Mouse (Mus musculus) Patski (cell line): ENCODE results near the gene Dmrtc2. TPM values are rescaled to one million over a fixed set of nuclear protein-coding genes. Genes with fewer than 3 reads are reported as not detected.

ENCODE experiments used
- ATAC-seq: fragments of 100-300 bp; one replicate; pipeline ENCODE4 v1.8.0; 2021
- CTCF ChIA-PET: fragments of 350-600 bp; sonication (Branson Sonifier 250); formaldehyde crosslinking; loops from one replicate; lab custom pipeline; 2022; ENCODE audit warnings: inconsistent platforms; lab: Charles Lee
- POLR2A ChIA-PET: fragments of 350-600 bp; sonication (Branson Sonifier 250); formaldehyde crosslinking; loops from one replicate; lab custom pipeline; 2022; ENCODE audit warnings: antibody characterized with exemption, inconsistent platforms; lab: Charles Lee
- DNase-seq: peaks from one replicate; pipeline ENCODE4 v3.0.0-alpha.2; 2011; ENCODE audit warnings: low read depth, low spot score
- H3K27me3 ChIP-seq: fragments of 371-371 bp; one replicate; pipeline ENCODE4 v1.5.1; 2021
- CTCF ChIP-seq: fragments of 100-300 bp; IDR thresholded peaks from one replicate; pipeline ENCODE4 v1.5.1; 2021
- in situ Hi-C: fragments of 300-500 bp; cut with MboI; formaldehyde crosslinking; loops from 3 replicates; pipeline ENCODE4 v1.11.1; 2018; ENCODE audit warnings: low pct_unique_long_range_greater_than_20kb, mixed read lengths
- polyA plus RNA-seq: library from polyadenylated mRNA; unstranded; gene quantifications from one replicate; pipeline ENCODE4 v1.2.3, GENCODE M21; 2021

The Dmrtc2 gene
- polyA plus RNA-seq, 1 experiment from 2014 or later = not detected

DNA sequence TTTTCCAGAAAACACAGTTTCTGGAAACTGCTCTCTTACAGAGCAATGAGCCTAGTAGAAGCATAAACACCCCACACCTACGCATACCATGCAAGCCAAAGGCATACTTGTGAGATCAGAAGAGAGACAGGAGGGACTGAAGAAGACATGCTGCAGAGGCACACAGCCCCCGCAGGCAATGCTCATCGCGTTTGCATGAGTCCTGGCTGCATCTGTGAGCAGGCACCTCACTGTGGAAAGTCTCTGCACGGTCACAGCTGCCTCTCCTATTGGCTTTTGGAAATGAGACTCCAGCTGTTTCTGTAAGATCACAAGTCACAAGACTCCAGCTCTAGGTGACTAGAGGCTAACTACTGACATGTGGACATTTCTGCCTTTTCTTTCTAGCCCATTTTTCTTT lies 19.7 kb upstream of the Dmrtc2 start:
- no peak for DNase-seq
- ChIA-PET CTCF (no interaction called here), POLR2A (no interaction called here)
- in situ Hi-C loops = no loop called here
- ATAC-seq = peak; percentile 65
- no peak for TF ChIP-seq CTCF
- H3K27me3 ChIP-seq = no peaks in the 10 kb centered on the region

DNA sequence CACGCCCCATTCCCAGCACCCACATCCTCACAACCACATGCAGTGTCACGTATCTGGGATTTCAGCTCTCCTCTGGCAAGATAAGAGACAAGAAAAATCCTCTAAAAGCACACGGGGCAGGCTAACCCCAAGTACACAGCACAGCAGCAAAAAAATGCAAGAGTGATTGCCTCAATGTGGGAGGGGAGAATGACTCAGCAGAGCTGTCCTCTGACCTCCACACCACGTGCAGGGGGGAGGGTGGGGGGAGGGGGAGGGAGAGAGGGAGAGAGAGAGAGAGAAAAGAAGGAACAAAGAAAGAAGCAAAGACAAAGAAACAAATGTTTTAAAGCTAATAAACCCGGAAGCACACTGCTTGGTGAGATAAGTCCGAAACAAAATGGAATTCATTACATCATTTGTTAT lies 19.0 kb upstream of the Dmrtc2 start:
- POLR2A ChIA-PET = interaction anchor here (0.6 to 1.3 kb wide), 2 partner anchors 18 to 37 kb away, joined by 5 to 6 read pairs; partner anchors contain the start of gene Lypd4
- in situ Hi-C loops = no loop called here

DNA sequence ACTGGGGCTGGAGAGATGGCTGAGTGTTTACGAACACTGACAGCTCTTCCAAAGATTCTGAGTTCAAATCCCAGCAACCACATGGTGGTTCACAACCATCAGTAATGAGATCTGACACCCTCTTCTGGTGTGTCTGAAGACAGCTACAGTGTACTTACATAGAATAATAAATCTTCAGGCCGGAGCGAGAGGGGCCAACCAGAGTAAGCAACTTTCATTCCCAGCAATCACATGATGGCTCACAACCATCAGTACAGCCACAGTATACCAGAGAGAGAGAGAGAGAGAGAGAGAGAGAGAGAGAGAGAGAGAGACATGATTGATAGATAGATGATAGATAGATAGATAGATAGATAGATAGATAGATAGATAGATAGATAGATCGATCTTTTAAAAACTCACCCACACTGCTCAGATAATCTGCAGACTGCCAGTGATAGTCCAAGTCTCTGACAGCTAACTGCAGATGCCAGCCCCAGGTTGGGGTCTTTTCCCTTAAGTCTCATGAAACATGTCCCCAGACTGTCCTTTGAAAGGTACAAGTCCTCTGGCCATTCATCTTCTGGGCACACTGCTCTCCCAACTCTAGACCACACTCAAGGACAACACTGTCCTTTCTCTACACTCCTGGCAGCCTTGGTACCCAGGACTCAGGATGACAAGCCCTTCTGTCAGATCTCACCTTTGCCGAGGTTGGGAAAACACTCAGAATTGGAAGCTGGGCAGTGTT lies 18.1 kb upstream of the Dmrtc2 start:
- in situ Hi-C loops = no loop called here
- ATAC-seq (no peak), DNase-seq (no peak)
- ChIA-PET CTCF (interaction anchor here (0.6 to 1.0 kb wide), 2 partner anchors 22 to 46 kb away, joined by 3 read pairs; no protein-coding TSS in a partner anchor), POLR2A (interaction anchor here (0.6 to 1.3 kb wide), 2 partner anchors 17 to 37 kb away, joined by 5 to 6 read pairs; partner anchors contain the start of gene Lypd4)
- no peak for TF ChIP-seq CTCF
- no peaks in the 10 kb centered on the region for H3K27me3 ChIP-seq

More for the DNA sequence above, 19.0 kb upstream of the Dmrtc2 start:
- no peak for DNase-seq
- H3K27me3 ChIP-seq = no peaks in the 10 kb centered on the region
- no peak for TF ChIP-seq CTCF
- no peak for ATAC-seq
- CTCF ChIA-PET = interaction anchor here (1.0 kb wide), 1 partner anchor 22 kb away, joined by 3 read pairs; no protein-coding TSS in a partner anchor

DNA sequence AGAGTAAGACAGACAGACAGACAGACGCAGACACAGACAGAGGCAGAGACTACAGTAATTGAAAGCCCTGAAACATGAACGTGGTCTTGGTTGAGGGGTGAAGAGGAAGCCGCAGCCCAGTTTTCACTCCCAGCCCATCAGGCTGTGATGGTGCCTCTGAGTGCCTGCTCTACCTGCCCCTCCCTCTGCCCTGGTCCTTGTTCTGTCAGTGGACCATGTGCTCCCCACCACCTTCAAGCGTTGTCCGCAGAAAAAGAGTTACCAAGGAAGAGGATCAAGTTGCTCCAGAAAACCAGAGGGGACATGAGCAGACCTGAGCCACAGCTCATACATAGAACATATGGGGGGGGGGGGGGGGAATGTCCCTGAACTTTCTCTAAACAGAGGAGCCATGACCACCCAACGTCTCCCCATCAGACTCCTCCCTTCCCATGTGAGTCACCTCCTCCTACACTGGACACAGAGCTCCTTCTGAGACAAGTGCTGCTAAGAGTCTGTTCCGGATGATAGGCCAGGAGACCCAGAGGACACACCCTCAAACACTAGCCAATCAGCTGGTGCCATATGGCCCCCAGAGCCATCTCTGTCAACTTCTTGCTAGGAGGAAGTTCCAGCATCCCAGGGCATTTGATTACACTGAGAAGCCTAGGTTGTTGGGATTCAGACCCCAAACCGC lies 17.2 kb upstream of the Dmrtc2 start:
- in situ Hi-C loops = no loop called here
- ATAC-seq = no peak
- no peak for TF ChIP-seq CTCF
- ChIA-PET CTCF (no interaction called here), POLR2A (no interaction called here)
- H3K27me3 ChIP-seq = no peaks in the 10 kb centered on the region
- no peak for DNase-seq

DNA sequence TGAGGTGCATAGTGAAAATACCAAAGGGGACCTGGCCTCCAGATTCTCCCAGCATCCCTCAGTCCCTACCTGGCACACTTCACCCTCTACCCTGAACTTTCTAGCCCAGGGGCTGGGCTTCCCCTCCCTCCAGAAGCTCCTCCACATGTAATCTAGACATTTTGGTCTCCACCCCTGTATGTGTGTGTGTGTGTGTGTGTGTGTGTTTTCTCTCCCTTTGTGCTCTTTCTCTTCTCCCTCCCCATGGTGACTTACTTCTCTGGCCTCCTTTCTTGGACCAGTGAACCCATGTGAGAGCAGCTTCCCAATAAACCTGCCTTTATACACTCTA lies 16.7 kb upstream of the Dmrtc2 start:
- no peak for TF ChIP-seq CTCF
- POLR2A ChIA-PET = interaction anchor here (0.6 kb wide), 1 partner anchor 10 kb away, joined by 3 read pairs; no protein-coding TSS in a partner anchor
- ATAC-seq (no peak), DNase-seq (no peak)
- H3K27me3 ChIP-seq = no peaks in the 10 kb centered on the region
- in situ Hi-C loops = no loop called here
- CTCF ChIA-PET = no interaction called here

DNA sequence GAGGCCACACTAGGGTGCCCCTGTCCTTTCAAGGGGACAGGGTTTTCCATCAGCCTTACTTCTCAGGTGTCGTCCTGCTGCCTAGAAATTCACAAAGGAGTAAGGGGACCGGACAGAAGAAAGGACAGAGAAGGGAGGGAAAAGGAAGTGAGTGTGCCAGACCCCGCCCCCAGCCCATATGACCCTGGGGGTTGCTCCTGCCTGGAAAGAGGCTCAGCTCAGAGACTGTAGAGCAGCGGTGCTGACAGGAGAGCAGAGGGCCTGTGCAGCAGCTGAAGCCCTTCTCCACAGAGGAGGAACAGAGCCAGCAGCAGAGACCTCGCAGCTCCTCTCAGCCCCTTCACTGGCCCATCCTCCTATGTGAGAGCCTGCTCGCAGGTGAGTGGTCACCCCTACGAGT lies 16.2 kb upstream of the Dmrtc2 start:
- no peak for DNase-seq
- H3K27me3 ChIP-seq = no peaks in the 10 kb centered on the region
- POLR2A ChIA-PET = interaction anchor here (0.6 kb wide), 1 partner anchor 11 kb away, joined by 3 read pairs; no protein-coding TSS in a partner anchor
- in situ Hi-C loops = no loop called here
- CTCF ChIA-PET = no interaction called here
- no peak for TF ChIP-seq CTCF
- no peak for ATAC-seq

DNA sequence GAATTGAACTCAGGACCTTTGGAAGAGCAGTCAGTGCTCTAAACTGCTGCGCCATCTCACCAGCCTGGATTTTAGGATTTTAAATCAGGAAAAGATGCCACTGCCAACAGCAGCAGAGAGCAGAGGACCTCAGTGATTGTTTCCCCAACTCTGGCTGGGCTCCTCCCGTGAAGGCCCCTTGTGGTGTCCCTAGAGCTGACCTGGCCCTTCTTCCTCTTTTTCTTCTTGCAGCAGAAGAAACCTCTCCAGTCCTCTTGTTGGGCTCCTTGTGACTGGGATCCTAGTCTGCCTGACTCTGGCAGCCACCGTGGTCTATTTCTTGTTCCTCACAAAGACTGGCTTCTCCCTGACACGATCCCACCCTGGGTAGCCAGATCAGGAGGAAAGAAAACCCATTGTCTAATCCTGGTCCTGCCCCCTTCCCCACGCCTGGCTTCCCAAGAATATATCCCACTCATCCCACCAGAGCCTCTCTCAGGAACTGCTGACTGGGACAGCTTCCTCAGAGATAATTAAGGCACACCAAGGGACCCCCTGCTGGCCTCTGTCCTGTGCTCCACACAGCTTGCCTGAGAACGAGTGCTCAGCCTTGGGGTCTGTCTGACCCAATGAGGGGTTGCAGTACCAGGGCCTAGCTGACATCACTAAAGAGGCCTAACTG lies 13.3 kb upstream of the Dmrtc2 start:
- ChIA-PET CTCF (no interaction called here), POLR2A (no interaction called here)
- ATAC-seq (no peak), DNase-seq (no peak)
- in situ Hi-C loops = no loop called here
- H3K27me3 ChIP-seq = no peaks in the 10 kb centered on the region
- TF ChIP-seq CTCF = no peak

DNA sequence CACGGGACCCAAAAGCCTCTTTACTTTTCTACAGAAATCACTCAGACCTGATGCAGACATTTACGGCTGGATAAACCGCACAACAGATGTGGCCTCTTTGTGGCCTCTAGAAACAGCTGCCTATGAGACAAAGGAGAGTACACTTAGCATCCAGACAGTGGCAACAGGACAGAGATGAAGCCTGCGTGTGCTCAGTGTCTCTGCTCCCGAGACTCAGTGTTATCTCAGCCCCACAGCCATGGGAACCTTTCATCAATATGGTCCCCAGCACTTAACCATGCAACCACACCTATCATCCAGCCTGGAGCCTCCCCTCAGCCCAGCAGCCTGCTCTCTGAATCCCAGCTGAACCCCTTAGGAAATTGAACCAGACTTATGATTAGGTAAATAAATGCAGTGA lies 10.6 kb upstream of the Dmrtc2 start:
- H3K27me3 ChIP-seq = no peaks in the 10 kb centered on the region
- in situ Hi-C loops = no loop called here
- DNase-seq (no peak), ATAC-seq (no peak)
- TF ChIP-seq CTCF = no peak
- ChIA-PET POLR2A (no interaction called here), CTCF (no interaction called here)

DNA sequence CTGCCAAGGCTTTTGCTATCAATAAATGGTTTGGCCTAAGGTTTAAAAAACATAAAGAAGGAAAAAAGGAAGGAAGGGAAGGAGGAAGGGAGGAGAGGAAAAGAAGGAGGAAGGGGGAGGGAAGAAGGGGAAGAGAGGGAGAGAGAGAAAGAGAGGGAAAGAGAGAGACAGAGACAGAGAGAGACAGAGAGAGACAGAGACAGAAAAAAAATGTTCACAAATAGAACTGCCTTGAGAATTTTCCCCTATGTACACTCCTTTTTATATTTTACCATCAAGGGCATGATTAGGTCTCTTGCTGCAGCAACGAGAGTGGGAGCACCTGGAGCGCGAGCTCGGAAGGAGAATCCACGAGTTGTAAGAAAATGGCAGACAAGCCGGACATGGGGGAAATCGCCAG lies 7.9 kb upstream of the Dmrtc2 start, which contains the start of gene Gm9844:
Gene Gm9844, plus strand, starts transcription at position 301 of the 400 bp plus-strand sequence.
- in situ Hi-C loops = no loop called here
- H3K27me3 ChIP-seq = no peaks in the 10 kb centered on the region
- ATAC-seq (no peak), DNase-seq (no peak)
- ChIA-PET POLR2A (no interaction called here), CTCF (no interaction called here)
- TF ChIP-seq CTCF = no peak

DNA sequence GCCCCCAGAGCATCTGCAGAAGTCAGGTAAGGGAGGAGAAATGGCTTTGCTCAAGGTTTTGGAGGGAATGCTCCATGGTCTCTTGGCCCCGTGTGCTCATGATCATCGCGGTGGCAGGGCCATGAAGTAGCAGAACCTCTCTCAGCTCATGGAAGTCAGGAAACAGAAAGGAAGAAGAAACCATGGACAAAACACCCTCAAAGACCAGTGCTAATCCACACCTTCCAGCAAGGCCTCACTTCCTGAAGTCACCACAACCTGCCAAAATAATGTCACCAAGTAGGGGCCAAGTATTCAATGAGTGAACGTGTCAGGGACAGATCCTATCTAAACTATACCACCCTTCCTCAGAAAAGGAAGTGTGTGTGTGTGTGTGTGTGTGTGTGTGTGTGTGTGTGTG lies 7.0 kb upstream of the Dmrtc2 start:
- no peaks in the 10 kb centered on the region for H3K27me3 ChIP-seq
- POLR2A ChIA-PET = no interaction called here
- DNase-seq (no peak), ATAC-seq (no peak)
- in situ Hi-C loops = no loop called here
- CTCF ChIA-PET = no interaction called here
- TF ChIP-seq CTCF = no peak
